Mouse (Mus musculus) right cerebral cortex, postnatal 10 days (tissue): ENCODE results near the gene Rhpn2.

ENCODE experiments used
- DNase-seq, 2 experiments: peaks; one replicate each; pipeline ENCODE4 v3.0.0; 2021; ENCODE audit warnings: low spot score in 2 of 2

Rhpn2 gene

DNA sequence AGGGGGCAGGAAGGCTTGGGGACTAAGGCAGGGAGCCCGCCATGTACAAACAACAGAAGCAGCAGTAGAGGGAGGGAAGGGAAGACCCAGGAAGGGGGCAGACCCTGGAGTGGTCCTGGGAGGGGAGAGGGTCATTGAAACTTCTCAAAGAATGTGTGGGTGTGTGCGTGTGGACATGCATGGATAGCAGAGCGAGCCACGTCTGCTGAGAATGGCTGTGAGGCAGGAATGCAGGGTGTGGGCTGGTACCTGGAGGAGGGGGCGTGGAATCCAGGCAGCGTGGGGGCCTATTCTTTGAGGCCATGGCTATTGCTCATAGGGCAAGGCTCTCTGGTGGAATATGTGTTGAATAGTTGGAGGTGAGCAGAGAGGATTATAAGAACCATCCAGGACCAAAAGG is 54.7 kb downstream of the Rhpn2 start:
- no peak for DNase-seq

DNA sequence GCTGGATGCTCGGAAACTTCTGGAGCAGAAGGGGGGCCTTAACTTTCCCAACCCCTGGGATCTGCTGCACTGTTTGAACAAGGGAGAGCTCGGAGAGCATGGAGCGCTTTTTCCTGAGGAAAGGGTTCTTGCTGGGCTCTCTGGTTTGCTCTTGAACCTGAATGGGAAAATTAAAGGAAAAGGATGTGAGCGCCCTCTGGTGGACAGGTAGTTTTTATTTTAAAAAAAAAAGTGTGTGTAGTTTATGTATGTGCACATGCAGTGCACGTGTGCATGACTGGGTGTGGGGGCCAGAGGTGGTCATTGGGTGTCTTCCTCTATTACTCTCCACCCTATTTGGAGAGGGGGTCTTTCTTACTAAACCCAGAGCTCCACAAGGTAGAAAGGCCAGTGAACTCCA is 59.0 kb downstream of the Rhpn2 start:
- DNase-seq: peak in 1 of 2 experiments; percentile 47

DNA sequence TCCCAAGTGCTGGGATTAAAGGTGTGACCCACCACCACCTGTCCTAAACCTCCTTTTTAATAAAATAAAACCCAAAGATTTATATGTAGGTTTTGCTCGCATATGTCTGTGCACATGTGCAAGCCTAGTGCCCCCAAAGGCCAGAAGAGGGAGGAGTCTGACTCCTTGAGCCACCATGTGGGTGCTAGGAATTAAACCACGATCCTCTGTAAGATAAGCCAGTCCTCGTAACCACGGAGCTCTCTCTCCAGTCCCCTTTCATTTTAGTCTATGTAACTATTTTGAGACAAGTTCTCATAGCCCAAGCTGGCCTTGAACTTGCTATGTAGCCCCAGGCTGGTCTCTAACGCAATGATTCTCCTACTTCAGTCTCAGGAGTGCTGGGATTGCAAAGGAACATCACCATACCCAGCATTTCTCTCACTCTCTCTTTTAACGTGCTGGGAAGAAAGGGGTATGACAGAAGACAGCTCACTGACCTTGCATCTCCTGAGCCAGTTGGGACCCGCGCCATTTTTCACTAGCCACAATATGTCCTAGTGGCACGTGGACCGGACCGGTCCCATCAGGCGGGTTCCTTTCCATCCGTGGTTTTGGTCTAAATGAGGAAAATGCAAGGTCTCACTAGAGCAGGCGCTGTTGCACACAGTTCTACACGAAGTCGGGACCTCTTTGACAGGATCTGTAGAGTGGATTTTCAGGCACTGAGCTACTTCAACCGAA is 61.9 kb downstream of the Rhpn2 start:
- peak in 1 of 2 experiments; percentile 39 for DNase-seq

DNA sequence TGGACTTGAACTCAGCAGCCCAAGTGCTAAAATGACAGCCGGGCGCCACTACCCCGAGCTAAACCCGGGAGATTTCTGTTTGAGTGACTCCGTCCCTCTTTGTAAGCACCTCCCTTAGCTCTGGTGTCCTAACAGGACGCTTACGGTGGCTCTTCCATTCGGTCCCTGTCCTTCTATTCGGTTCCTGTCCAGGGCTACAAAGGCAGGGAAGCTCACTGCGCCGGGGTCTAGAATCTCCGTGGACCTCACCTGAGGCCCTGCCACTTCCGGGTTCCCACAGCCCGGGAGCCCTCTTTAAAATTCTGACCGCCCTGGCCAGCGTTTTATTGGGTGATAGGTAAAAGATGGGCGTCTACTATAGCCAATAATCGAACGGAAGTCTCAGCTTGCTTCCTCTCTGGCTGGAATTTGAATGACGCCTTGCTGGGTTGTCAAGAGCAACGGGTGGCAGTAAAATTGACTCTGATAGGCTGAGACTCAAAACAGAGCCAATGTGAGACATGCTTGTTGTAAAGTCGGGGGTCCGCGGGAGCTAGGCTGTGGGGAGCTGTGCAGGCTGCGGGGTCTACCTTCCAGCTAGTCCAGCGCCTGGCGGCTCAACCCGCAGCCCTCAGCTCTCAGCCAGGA is 62.7 kb downstream of the Rhpn2 start, which contains the start of the genes Faap24 and Cep89:
Gene Faap24 (minus strand): TSS at position 295 of the 627 bp plus-strand sequence.
Gene Cep89 (plus strand): TSS at position 494 of the 627 bp plus-strand sequence.
- DNase-seq: peak; percentile 96 to 98

DNA sequence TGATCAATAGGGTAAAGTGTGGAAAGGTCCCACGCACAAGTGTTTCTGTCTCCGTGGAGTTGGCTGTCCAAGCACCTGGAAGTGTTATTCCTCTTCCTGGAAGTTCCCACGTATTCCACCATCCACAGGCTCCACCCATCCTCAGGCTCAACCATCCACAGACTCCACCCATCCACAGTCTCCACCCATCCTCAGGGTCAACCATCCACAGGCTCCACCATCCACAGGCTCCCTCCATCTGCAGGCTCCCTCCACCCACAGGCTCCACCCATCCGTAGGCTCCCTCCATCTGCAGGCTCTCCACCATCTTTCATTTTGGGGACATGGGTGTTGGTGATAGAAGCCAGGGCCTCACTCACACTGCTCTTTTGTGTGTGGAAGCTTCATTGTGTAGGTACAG is 67.2 kb downstream of the Rhpn2 start:
- DNase-seq: no peak

DNA sequence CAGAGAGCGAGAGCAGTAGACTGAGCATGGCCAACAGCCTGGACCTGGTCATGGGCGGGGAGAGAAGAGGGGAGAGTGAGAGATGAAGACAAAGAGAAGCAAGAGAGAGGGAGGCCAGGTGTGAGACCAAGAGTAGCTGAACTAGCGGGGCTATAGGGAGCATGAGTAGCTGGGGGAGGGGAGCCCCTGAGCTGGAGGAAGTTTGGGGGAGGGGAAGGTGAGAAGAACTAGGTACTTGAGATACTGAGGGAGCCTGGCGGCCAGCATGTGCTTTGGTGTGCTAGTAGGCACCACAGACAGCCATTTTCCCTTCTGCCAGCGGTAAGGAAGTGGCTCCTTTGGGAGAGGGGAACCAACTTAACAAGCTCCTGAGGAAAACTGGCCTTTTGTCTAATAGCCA is 81.3 kb downstream of the Rhpn2 start:
- DNase-seq: no peak

DNA sequence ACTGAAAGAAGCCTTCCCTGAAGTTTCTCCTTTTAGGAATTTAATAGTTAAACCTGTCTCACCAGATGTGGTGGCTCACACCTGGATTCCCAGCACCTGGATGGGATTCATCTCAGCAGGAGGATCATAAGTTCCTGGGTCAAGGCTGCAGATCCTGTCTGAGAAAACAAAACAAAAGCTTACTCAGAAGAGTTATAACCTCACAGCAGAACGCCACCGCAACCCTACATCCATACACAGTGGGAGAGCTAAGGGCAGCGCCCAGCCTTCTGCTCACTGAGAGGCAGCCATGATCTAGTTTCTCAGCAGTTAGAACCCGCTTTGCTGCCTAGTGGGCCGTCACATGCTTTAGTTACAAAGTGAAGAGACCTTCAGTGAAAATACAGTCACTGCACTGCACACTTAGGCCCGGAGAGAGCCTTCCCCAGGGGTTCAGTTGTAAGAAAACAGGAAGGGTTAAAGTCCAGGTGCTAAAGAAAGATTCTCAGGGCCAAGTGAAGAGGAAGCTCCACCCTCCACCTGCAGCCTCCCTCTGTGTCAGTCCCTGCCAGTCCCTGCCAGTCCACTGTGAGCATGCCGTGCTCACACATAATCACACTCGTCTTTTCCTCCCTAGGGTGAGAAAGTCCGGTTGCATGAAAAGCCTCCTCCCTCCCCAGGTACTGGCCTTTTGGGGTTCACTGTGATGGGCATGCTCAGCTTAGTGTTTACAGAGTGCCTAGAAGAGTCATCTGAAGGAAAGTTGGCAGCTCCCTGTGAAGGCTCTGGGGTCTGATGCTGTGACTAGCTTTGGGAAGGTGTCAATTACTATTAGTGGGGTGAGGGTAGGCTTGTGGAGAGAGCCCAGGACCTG is 82.1 kb downstream of the Rhpn2 start:
- no peak for DNase-seq

DNA sequence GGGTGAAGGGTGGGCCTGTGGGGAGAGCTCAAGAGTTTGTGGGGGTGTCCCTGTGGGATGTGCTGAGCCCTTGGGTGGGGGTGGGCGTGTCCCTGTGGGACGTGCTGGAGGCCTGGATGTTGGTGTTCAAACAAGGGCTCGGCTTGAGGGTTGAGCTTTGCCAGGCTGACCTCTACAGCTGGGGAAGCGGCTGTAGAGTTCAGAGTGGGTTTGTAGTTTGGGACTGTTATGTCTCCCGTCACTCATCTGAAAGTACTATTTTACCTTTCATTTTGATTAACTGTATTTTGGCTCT is 82.6 kb downstream of the Rhpn2 start:
- no peak for DNase-seq

DNA sequence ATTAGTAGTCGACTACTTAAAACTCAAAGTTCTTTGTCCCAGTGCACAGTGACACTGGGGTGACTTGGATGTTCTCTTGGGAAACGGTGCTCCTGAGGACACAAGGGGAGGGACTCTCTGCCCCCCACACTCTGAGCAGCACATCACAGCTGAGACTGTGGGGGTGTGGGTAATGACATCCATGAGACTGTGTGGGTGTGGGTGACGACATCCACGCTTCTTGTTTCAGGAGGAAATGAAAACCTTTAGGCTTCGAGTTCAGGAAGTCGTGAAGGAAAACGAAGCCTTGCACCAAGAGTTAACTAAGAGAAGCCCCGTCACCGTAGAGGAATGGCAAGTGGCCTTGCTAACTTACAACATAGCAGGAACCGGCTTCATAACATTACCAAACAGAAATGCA is 89.1 kb downstream of the Rhpn2 start:
- no peak for DNase-seq

DNA sequence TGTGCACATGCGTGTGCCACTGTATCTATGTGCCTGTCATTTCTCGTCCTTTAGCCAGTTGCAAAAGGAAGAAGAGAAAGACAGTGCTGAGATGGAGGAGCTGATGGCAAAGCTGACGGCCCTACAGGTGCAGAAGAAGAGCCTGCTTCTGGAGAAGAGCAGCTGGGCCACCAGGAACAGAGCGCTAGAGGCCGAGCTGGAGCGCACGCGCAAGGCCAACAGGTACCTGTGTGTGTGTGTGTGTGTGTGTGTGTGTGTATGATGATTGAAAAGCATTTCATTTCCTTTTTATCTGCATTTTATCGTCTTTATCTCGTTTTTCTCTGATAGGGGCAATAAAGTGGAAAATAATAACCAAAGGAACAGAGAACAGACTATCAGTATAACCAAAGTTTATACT is 94.2 kb downstream of the Rhpn2 start:
- no peak for DNase-seq

DNA sequence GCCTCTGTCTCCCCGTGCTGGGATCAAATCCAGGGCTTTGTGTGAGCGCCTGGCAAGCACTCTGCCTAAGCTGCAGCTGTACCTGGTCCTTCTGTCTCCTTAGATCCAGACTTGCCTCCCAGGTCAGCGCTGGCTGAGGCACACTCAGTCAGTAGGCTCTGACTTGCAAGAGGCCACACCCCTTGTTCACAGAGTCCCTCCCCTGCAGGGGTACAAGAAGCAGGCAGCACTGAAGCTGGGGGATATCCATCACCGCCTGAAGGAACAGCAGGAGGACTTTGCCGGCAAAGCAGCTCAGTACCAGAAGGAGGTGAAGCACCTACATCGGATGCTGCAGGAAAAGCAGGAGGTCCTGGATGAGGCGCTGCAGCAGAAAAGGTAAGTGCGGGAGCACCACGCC is 101.3 kb downstream of the Rhpn2 start:
- DNase-seq: no peak
